In genomic region chr4:137290250-137290649, GRCm38 (mm10) we compare ENCODE assay signal across 30 mouse cellular contexts. TPM values are rescaled to one million over a fixed set of nuclear protein-coding genes. Genes with fewer than 3 reads are reported as not detected.
DNase-seq lines count a peak whose midpoint lies in the region; ATAC-seq and TF ChIP-seq lines count a peak whose summit lies in the region.
"Had no signal": no experiment of that assay in that cellular context is flagged by ENCODE, and none has a peak within 500 bp of the region (broad histone marks: within the 10 kb centered on the region; RNA-seq: fewer than 3 reads in every experiment).

No protein-coding gene starts in this region.

- peak; percentile 89 for ATAC-seq in cerebellum, adult (ENCODE audit: insufficient number of reproducible peaks, low FRiP score, low TSS enrichment)
- ATAC-seq: forebrain, postnatal 0 days; intestine, postnatal 0 days; lung, postnatal 0 days had no signal

- intact Hi-C loops in left cerebral cortex, adult 2 months (cut with DNase I): no loop called here

- TF ChIP-seq CTCF in left cerebral cortex, adult 2 months (IDR thresholded peaks at IDR 0.05): no peak

- no peak overlapping the region for H3K4me3 ChIP-seq in left cerebral cortex, adult 2 months
- H3K4me3 ChIP-seq: embryonic facial prominence, embryonic 10.5 days; embryonic facial prominence, embryonic 15.5 days; forebrain, embryonic 12.5 days; hindbrain, embryonic 13.5 days; limb, embryonic 10.5 days; limb, embryonic 15.5 days; liver, embryonic 13.5 days; neural tube, embryonic 15.5 days had no signal

- DNase-seq in cerebellum, postnatal 4 days (ENCODE audit: low spot score in 2 of 2): no peak
- DNase-seq in left cerebral cortex, adult 2 months (ENCODE audit: extremely low spot score in 1 of 2, low spot score in 2 of 2): no peak
- DNase-seq in left cerebral cortex, adult 11 months (ENCODE audit: low spot score): no peak
- peak; percentile 70 for DNase-seq in cerebellum, adult 8-10 months
- peak; percentile 77 to 80 for DNase-seq in cerebellum, postnatal 25 days
- no peak for DNase-seq in lung, postnatal 10 days
- no peak for DNase-seq in gastrocnemius, postnatal 4 days (ENCODE audit: low spot score in 2 of 2)
- DNase-seq: adrenal gland, postnatal 10 days; forebrain, postnatal 0 days; gastrocnemius, postnatal 14 days; heart, adult 11 months; heart, postnatal 36 days; kidney, postnatal 14 days; liver, embryonic 13.5 days; lung, adult 18-20 months; midbrain, embryonic 14.5 days; retina, postnatal 1 day; right cerebral cortex, postnatal 14 days had no signal

- H3K27ac ChIP-seq in left cerebral cortex, adult 2 months: peak overlapping the region; percentile 41; the same call in 1 of the 2 replicates
- H3K27ac ChIP-seq: embryonic facial prominence, embryonic 10.5 days; embryonic facial prominence, embryonic 15.5 days; forebrain, embryonic 12.5 days; hindbrain, embryonic 13.5 days; limb, embryonic 10.5 days; limb, embryonic 15.5 days; liver, embryonic 13.5 days; neural tube, embryonic 15.5 days had no signal

RNA-seq across cellular contexts. Expression of gene Wnt4, which starts 13.0 kb away (rescaled TPM):
- total RNA-seq in left cerebral cortex, adult 2 months (2021): 10 to 100 TPM; 13.1 to 14.1 TPM
- 10 to 100 TPM; 22.2 to 22.8 TPM for total RNA-seq in gastrocnemius, postnatal 4 days (2021)
- total RNA-seq: CH12.LX; monocyte, adult 5-6 weeks had no signal

Comparison
In these comparisons a context has a peak if more than half of its experiments do, and no peak if none do; other contexts are left out.
1. DNase-seq: peak in cerebellum, adult 8-10 months (single experiment) and cerebellum, postnatal 25 days (2 of 2); none in cerebellum, postnatal 4 days (0 of 2), left cerebral cortex, adult 2 months (0 of 2), left cerebral cortex, adult 11 months (single experiment), lung, postnatal 10 days (single experiment) and gastrocnemius, postnatal 4 days (0 of 2).